Mouse (Mus musculus): ENCODE data around the gene Ttc7.

The Ttc7 gene

DNA sequence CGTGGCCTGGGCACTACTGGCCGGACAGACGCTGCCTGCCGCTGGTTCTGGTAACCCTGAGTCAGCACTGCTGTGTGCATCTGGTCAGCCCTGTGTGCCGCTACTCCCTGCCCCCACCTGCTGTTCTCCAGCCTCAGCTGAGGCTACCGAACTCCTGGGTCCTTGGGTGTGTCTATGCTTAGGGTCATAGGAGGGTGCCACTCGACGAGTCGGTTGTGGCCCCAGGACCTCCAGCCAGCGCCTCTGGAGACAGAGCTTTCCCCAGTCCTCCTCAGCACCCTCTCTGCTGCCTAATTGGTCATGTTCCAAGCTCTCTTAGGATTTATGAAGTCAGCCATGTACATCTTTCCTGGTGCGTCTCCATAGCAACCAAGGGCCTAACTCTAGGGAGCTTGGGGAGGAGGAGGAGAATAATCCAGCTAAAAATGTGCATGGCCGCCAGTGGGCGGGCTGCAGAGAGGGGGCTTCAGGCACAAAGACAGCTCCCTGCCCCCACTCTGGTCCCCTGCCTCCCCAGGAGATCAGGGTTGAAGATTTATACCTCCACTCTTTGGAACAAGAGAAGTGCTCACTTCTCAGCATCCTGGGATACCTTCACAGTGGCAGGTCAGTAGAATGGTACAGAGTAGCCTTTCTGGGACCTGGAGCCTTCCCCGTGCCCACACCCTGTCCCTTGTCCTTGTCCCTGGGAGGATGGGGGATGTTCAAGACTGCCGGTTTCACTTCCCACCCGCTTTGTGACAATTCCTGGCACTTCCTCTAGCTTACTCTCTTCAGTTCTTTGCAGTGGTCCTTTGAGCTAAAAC is 95.9 kb downstream of the Ttc7 start:
- no peak for TF ChIP-seq GATA4 (IDR thresholded peaks at IDR 0.05; ENCODE audit: insufficient replicate concordance, low read length)

DNA sequence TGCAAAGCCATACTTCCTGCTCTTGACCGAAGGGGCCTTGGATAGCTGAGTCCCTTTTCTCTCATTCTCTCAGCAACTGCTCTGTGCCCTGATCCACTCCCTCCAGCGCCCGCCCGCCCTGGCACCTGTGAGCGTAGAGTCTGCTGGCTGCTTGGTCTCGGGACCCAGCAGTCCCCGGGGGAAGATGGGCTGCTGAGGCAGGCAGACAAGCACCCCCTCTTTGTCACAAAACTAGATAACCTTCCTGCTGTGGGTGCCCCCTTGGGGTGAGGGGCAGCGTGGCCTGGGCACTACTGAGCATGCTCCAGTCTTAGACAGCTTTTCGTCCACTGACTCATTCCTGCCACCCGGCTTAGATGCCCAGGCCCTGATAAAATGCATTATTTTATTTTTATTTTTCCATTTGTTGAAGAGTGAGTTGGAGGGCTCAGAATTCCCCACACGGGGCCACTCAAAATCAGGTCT is 96.5 kb downstream of the Ttc7 start:
- TF ChIP-seq GATA4 (IDR thresholded peaks at IDR 0.05; ENCODE audit: insufficient replicate concordance, low read length), result no peak

DNA sequence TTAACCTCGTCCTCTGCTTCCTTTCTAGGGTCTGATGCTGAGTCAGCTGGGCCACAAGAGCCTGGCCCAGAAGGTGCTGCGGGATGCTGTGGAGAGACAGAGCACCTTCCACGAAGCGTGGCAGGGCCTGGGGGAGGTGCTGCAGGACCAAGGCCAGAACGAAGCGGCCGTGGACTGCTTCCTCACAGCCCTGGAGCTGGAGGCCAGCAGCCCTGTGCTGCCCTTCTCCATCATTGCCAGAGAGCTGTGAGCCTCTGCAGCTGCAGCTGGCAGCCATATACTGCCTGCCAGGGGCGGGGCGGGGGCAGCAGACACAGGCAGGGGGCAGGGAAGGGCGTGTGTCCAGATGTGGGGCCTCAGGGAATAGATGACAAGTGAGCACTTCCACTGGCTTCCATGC is 97.1 kb downstream of the Ttc7 start:
- TF ChIP-seq GATA4 (IDR thresholded peaks at IDR 0.05; ENCODE audit: insufficient replicate concordance, low read length), result no peak

DNA sequence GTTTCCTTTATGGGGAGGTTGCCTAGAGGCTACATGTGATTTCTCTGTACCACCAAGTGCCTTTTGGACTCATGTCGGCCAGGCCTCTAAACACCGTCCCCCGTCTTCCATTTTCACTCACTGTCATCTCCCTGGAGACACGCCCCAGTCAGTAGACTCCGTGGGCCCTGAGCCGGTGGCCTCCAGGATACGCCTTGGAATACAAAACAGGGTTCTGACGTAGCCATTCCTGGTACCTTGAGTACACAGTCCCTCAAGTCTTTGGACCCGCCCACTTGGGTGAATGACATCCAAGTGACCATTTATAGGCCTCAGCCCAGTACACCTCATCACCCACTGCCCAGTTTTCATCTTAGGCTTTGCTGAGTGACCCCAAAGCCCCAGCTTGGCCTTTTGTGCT is 98.0 kb downstream of the Ttc7 start:
- no peak for TF ChIP-seq GATA4 (IDR thresholded peaks at IDR 0.05; ENCODE audit: insufficient replicate concordance, low read length)

DNA sequence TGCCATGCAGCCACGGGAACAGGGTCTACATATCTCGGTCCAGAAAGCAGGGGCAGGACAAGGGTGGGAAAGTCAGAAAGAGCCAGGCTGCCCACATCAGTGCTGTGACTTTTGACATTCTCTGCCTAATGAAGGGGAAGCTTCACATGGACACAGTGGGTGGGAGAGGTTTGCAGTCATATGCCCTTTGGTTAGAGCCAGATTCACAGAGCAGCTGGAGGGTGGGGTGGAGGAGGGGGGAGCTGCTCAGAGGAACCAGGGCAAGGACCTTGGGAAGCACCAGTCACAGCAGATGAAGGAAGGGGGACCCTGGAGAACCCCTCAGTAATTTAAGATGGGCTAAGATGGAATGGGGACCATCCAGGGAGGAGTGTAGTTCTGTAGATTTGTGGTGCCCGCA is 103.1 kb downstream of the Ttc7 start:
- no peak for TF ChIP-seq GATA4 (IDR thresholded peaks at IDR 0.05; ENCODE audit: insufficient replicate concordance, low read length)

DNA sequence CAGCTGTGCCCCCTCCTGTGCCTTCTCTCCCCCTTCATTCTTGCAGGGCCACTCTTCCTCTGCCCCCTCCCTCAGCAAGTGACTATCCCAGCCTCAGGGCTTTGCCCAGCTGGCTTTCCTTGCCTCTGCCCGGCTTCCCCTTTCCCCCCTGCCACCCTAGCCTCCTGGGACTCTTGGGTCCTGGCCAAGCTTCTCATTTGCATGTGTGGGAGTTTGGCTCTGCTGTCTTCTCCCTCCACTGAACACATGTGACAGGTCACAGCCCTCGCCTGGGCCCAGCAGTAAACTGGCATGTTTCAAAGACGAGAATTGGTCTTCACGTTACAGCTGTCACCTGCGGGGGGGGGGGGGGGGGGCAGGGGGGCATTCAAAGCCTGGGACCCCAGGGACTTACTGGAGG is 104.4 kb downstream of the Ttc7 start:
- no peak for TF ChIP-seq GATA4 (IDR thresholded peaks at IDR 0.05; ENCODE audit: insufficient replicate concordance, low read length)

DNA sequence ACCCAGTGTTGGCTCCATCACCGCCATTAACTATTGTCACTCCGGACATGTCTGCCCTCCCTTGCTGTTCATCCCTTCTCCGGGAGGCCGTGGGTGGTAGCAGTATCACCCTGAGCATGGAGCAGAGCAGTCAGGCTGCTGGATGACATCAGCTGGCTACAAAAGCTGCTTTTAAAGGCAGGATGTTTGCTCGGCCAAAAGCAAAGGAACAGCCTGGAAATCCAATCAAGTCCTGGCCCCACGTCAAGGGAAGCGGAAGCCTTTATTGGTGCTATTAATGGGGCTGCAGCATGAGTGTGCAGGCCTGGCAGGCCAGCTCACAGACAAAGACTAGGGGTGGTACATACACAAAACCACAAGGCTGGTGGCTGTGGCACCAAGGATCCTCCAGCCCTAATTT is 108.6 kb downstream of the Ttc7 start:
- no peak; the same call in 1 of the 2 replicates for TF ChIP-seq GATA4 (IDR thresholded peaks at IDR 0.05; ENCODE audit: insufficient replicate concordance, low read length)

DNA sequence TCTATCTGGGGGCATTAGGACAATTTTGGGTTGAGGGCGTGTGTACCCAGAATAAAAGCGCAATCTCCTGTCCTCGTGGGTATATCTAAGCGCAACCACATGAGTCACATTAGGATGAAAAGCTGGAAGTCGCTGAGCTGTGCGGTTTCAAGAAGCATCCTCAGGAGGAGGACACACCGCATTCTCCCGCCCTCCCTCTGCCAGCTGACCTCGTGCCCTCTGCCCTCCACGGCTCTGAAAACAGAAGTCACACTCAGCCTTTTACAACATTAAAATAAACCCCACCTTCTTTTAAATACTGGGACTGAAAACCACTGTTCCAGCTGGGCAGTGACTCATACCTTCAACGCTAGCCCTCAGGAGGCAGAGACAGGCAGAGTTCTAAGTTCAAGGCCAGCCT is 114.4 kb downstream of the Ttc7 start:
- TF ChIP-seq GATA4 (IDR thresholded peaks at IDR 0.05; ENCODE audit: insufficient replicate concordance, low read length), result no peak

DNA sequence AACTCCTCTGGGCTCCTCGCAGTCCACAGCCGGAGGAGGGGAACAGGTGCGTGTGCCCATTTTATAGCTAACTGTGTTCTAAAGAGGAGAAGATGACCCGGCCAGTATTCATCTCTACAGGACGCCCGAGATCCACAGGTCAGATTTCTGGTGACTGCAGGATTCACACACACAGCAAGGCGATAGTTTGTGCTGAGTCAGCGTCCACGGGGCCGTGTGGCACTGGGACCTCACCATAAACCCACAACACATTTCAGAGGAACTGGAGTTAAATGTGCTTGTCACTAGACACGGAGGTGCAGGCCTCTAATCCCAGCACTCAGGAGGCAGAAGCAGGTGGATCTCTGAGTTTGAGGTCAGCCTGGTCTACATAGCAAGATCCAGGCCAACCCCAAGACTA is 119.8 kb downstream of the Ttc7 start:
- TF ChIP-seq GATA4 (IDR thresholded peaks at IDR 0.05; ENCODE audit: insufficient replicate concordance, low read length), result no peak

DNA sequence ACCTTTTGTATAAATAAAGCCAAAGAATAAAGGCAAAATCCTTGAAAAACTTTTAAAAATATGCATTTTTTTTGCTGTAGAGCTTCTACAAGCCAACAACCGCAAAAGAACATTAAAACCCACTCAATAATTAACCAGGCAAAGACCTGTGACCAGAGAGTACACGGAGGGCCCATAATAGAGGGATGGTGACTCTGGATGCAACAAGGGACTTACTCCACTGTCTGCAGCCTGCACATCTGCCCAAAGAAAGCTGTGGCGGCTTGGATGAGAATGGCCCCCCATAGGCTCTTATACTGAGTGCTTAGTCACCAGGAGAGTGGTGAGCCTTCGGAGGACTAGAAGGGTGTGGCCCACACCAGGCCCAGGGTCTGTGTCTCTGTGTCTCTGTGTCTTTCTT is 120.8 kb downstream of the Ttc7 start:
- TF ChIP-seq GATA4 (IDR thresholded peaks at IDR 0.05; ENCODE audit: insufficient replicate concordance, low read length), result no peak

DNA sequence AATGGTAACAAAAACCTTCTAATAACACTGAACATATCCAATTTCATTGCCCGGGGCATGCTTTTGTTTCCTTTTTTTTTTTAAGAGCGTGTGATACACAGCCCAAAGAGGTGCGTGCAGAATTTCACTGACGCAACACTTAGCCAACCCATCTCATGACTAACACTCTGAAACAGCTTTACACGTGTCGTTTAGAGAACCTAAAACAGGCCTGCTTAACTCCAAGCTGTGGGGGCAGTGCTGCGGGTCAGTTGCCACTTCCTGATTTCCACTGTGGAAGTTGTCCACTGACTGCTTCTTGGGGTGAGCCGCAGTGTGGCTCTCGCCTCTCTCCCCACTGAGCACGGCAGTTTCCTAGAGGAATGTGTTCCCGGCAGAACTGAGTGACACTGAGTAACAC is 122.9 kb downstream of the Ttc7 start:
- no peak for TF ChIP-seq GATA4 (IDR thresholded peaks at IDR 0.05; ENCODE audit: insufficient replicate concordance, low read length)

DNA sequence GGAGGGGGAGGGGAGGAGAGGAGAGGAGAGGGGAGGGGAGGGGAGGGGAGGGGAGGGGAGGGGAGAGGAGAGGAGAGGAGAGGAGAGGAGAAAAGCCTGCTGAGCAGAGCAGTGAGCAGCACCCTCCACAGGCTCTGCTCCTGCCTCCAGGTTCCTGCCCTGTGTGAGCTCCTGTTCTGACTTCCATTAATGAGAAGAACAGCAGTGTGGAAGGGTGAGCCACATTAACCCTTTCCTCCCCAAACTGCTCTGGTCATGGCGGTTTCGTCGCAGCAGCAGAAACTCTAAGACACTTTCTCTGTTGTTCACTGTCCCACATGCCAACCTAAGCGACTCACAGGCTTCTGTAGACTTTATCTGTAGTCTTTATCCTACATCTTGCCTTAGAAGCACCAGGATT is 124.0 kb downstream of the Ttc7 start:
- no peak for TF ChIP-seq GATA4 (IDR thresholded peaks at IDR 0.05; ENCODE audit: insufficient replicate concordance, low read length)

DNA sequence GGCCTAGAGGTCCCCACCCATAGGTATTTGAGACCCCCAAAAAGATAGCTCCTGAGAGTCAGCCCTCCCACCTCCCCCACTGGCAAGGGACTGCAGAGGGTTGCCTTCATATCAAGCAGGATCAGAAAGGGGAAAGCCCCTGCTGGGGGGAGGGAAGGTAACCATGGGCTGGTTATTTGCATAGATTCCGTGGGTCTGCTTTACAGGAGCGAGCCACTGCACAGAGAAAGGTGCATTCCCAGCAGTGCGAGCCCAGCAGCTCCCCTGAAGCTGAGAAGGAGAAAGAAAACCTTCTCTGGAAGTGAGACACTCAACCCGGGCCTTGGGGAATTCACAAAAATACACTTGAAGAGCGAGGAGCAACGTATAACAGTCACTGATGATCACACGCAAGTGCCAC is 135.4 kb downstream of the Ttc7 start:
- TF ChIP-seq GATA4 (IDR thresholded peaks at IDR 0.05; ENCODE audit: insufficient replicate concordance, low read length), result no peak

DNA sequence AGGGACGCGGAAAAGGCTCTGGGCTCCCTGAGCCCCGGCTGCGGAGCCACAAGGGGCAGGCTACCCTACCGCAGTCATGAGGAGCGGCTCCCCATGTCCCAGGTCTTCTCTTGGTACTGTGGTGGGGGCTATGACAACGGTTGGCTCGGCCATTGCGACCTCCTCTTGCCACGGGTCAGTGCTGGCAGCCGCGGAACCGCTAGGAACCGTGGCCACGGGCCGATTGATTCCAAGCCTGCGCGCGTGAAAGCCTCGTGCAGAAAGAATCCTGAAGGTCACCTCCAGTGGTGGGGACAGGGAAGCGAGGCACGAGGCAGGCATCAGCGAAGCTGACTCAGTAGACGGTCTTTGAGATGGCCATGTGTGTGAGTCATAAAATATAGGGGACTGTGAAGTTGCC is 144.8 kb downstream of the Ttc7 start, which contains the start of gene Stpg4:
TSS of gene Stpg4 (minus strand) at position 231 of the 400 bp plus-strand sequence.
- no peak for TF ChIP-seq GATA4 (IDR thresholded peaks at IDR 0.05; ENCODE audit: insufficient replicate concordance, low read length)

DNA sequence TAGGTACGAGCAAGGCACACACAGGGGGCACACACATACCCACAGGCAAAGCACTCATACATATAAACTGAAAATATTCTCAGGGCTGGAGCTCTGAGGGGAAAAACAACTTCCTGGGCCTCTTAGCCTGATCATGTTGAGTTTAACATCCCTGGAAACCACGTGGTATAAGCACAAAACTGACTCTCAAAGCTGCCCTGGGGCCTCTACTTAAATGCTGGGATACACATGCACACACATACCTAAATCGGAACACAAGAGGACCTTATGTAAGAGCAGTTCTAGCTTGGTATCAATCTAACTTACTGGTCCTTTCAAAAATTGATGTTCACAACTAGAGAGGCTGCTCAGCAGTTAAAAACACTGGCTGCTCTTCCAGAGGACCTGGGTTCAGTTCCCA is 146.7 kb downstream of the Ttc7 start:
- no peak for TF ChIP-seq GATA4 (IDR thresholded peaks at IDR 0.05; ENCODE audit: insufficient replicate concordance, low read length)
